Mouse (Mus musculus): ENCODE data around the gene Gm45062. TPM values are rescaled to one million over a fixed set of nuclear protein-coding genes. Genes with fewer than 3 reads are reported as not detected.

Gm45062 gene
- polyA plus RNA-seq, 1 experiment from 2014 or later, result 8.2 TPM

DNA sequence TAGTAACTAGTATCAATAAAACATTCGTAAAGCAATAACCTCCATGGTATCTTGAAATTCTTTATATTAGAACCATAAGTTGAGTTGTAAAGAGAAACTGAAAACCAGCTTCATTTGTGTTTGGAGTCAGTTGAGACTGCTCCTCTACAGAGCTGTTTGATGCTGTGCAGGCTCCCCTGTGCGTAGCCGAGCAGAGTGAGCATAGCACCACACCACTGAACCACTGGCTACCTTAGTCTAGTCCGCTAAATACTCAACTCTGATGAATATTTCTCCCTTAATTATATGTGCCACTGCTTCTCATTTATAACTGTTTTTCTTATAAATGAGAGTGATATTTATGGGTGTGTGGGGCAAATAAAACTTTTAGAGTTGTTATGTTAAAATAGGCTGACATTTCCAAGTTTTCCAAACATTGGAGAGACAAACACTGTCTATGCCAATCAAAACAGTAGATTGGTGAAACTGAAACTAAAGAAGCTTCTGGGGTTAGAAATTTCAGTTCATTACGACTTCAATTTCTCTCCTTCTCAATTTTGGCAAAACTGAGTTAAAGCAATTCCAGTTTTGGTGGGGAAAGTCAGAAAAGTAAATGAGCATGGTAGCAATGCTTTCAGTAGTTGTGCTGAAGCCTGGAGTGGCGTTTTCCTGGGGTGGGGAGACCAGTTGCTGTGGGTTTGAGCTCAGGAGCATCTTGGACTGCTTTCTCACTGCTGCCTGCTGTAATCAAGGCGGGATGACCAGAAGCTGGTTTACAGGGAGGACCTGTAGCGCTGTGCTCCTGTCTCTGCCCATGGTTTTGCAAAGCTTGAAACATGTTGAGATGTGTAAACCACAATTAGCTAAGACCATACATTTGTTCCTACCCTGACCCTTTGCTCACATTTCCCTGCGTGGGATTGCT, 77.5 kb downstream of the Gm45062 start:
- Histone ChIP-seq H3K27ac (replicated peaks; ENCODE audit: low read depth, low read length) (no peak overlapping the region), H3K36me3 (ENCODE audit: control insufficient read depth, insufficient read depth, low read length) (no peaks in the 10 kb centered on the region), H3K4me2 (ENCODE audit: low read depth, low read length) (no peak overlapping the region), H3K9ac (ENCODE audit: low read depth, low read length) (no peak overlapping the region), H3K27me3 (replicated peaks; ENCODE audit: control insufficient read depth, insufficient read depth, low read length) (no peaks in the 10 kb centered on the region), H3K4me1 (ENCODE audit: control insufficient read depth, insufficient read depth, low read length) (no peaks in the 10 kb centered on the region), H3K9me3 (ENCODE audit: control insufficient read depth, low read length) (no peaks in the 10 kb centered on the region), H3K4me3 (ENCODE audit: low read depth, low read length) (no peak overlapping the region)
- no peak for ATAC-seq (ENCODE audit: low read depth)
- WGBS, result 77% methylated on average over 9 of the region's 9 CpGs
- peak; percentile 20 for DNase-seq (ENCODE audit: low spot score)

DNA sequence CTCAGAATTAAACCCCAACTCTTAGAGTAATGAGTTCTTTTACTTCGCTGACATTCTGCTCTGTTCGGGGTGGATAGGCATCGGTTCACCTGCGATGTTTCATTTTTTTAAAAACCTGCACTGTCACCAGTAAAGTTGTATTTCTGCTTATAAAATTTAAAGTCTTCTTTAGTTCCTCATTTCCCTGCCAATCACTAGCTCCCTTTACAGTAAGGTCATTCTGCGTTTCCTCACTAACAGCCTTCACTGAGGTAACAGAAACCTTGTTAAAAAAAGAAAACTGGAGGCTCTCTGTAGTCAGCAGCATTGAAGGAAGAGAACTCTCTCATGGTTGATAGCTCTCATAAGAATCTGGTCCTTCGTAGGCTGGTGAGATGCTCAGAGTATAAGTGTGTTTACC, 80.2 kb downstream of the Gm45062 start:
- no peaks in the 10 kb centered on the region for H3K27me3 ChIP-seq (replicated peaks; ENCODE audit: control insufficient read depth, insufficient read depth, low read length)
- no peak overlapping the region for H3K9ac ChIP-seq (ENCODE audit: low read depth, low read length)
- DNase-seq (ENCODE audit: low spot score), result no peak
- no peak for ATAC-seq (ENCODE audit: low read depth)
- H3K27ac ChIP-seq (replicated peaks; ENCODE audit: low read depth, low read length), result no peak overlapping the region
- H3K9me3 ChIP-seq (ENCODE audit: control insufficient read depth, low read length), result no peaks in the 10 kb centered on the region
- H3K4me2 ChIP-seq (ENCODE audit: low read depth, low read length), result no peak overlapping the region
- H3K4me3 ChIP-seq (ENCODE audit: low read depth, low read length), result no peak overlapping the region
- 87% methylated on average over 6 of the region's 6 CpGs for WGBS
- H3K4me1 ChIP-seq (ENCODE audit: control insufficient read depth, insufficient read depth, low read length), result no peaks in the 10 kb centered on the region
- no peaks in the 10 kb centered on the region for H3K36me3 ChIP-seq (ENCODE audit: control insufficient read depth, insufficient read depth, low read length)

GRCm38 (mm10) chr6:8343271-8343670, 84.0 kb downstream of the Gm45062 start:
- no peak overlapping the region for H3K4me3 ChIP-seq (ENCODE audit: low read depth, low read length)
- ATAC-seq (ENCODE audit: low read depth), result no peak
- H3K9me3 ChIP-seq (ENCODE audit: control insufficient read depth, low read length), result no peaks in the 10 kb centered on the region
- no peak for DNase-seq (ENCODE audit: low spot score)
- H3K36me3 ChIP-seq (ENCODE audit: control insufficient read depth, insufficient read depth, low read length), result no peaks in the 10 kb centered on the region
- H3K4me2 ChIP-seq (ENCODE audit: low read depth, low read length), result no peak overlapping the region
- no peaks in the 10 kb centered on the region; the same call in 1 of the 2 replicates for H3K4me1 ChIP-seq (ENCODE audit: control insufficient read depth, insufficient read depth, low read length)
- no peaks in the 10 kb centered on the region for H3K27me3 ChIP-seq (replicated peaks; ENCODE audit: control insufficient read depth, insufficient read depth, low read length)
- no peak overlapping the region for H3K27ac ChIP-seq (replicated peaks; ENCODE audit: low read depth, low read length)
- 93% methylated on average over 4 of the region's 4 CpGs for WGBS
- H3K9ac ChIP-seq (ENCODE audit: low read depth, low read length), result no peak overlapping the region

GRCm38 (mm10) chr6:8345219-8345856, 86.1 kb downstream of the Gm45062 start:
- ATAC-seq (ENCODE audit: low read depth) (peak; percentile 72; the same call in 1 of the 2 replicates), DNase-seq (ENCODE audit: low spot score) (peak; percentile 80)
- Histone ChIP-seq H3K9me3 (ENCODE audit: control insufficient read depth, low read length) (no peaks in the 10 kb centered on the region), H3K27me3 (replicated peaks; ENCODE audit: control insufficient read depth, insufficient read depth, low read length) (no peaks in the 10 kb centered on the region), H3K4me2 (ENCODE audit: low read depth, low read length) (no peak overlapping the region), H3K36me3 (ENCODE audit: control insufficient read depth, insufficient read depth, low read length) (no peaks in the 10 kb centered on the region), H3K4me1 (ENCODE audit: control insufficient read depth, insufficient read depth, low read length) (peaks cover 6% of the 10 kb centered on the region), H3K9ac (ENCODE audit: low read depth, low read length) (no peak overlapping the region), H3K4me3 (ENCODE audit: low read depth, low read length) (no peak overlapping the region), H3K27ac (replicated peaks; ENCODE audit: low read depth, low read length) (no peak overlapping the region)
- WGBS, result 63% methylated on average over 5 of the region's 5 CpGs

DNA sequence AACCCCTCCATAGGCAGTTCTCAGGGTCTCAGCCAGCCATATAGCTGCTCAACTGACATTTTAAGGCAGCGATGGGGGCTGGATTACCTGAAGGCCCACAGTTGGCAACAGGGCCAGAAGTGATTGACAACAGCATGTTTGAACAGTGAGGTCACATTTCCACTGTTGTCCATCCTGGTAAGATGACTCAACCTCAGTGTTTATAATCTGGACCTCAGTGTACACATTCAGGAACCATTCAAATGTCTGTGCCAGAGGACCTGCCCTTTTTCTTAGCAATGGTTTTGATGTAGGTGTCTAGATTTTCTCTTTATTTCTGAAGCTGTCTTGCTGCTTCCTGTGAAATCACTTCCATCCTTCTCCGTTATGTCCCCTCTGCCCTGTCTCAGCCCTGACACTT, 87.9 kb downstream of the Gm45062 start:
- ATAC-seq (ENCODE audit: low read depth) (no peak), DNase-seq (ENCODE audit: low spot score) (no peak)
- Histone ChIP-seq H3K27ac (replicated peaks; ENCODE audit: low read depth, low read length) (no peak overlapping the region), H3K4me1 (ENCODE audit: control insufficient read depth, insufficient read depth, low read length) (peaks cover 6% of the 10 kb centered on the region), H3K9me3 (ENCODE audit: control insufficient read depth, low read length) (no peaks in the 10 kb centered on the region), H3K4me3 (ENCODE audit: low read depth, low read length) (no peak overlapping the region), H3K9ac (ENCODE audit: low read depth, low read length) (no peak overlapping the region), H3K4me2 (ENCODE audit: low read depth, low read length) (no peak overlapping the region), H3K27me3 (replicated peaks; ENCODE audit: control insufficient read depth, insufficient read depth, low read length) (no peaks in the 10 kb centered on the region), H3K36me3 (ENCODE audit: control insufficient read depth, insufficient read depth, low read length) (no peaks in the 10 kb centered on the region)
- WGBS, result 80% methylated on average over 2 of the region's 2 CpGs

DNA sequence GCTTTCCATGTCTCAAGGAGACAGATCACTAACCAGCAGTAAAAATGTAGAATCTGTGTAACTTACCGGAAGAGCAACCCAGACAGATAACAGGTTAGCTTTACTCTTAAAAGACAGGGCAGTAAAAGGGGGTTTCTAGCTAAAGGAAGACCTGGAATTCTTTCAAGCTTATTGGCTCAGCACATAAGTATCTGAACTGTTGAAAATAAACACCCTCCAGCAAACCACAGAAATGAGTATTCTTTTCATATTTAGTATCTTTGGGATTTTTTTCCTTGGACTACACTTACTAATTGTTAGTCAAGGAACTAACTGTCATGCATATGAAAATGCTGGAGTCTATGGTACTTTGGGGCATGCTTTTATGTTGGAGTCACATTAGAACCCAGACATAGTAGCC, 89.1 kb downstream of the Gm45062 start:
- Histone ChIP-seq H3K4me3 (ENCODE audit: low read depth, low read length) (no peak overlapping the region), H3K27ac (replicated peaks; ENCODE audit: low read depth, low read length) (no peak overlapping the region; the same call in 1 of the 2 replicates), H3K36me3 (ENCODE audit: control insufficient read depth, insufficient read depth, low read length) (no peaks in the 10 kb centered on the region), H3K4me1 (ENCODE audit: control insufficient read depth, insufficient read depth, low read length) (peaks cover 8% of the 10 kb centered on the region), H3K9me3 (ENCODE audit: control insufficient read depth, low read length) (no peaks in the 10 kb centered on the region), H3K27me3 (replicated peaks; ENCODE audit: control insufficient read depth, insufficient read depth, low read length) (no peaks in the 10 kb centered on the region), H3K4me2 (ENCODE audit: low read depth, low read length) (no peak overlapping the region), H3K9ac (ENCODE audit: low read depth, low read length) (no peak overlapping the region)
- ATAC-seq (ENCODE audit: low read depth) (no peak), DNase-seq (ENCODE audit: low spot score) (no peak)
- WGBS, result 90% methylated on average over 1 of the region's 1 CpGs

DNA sequence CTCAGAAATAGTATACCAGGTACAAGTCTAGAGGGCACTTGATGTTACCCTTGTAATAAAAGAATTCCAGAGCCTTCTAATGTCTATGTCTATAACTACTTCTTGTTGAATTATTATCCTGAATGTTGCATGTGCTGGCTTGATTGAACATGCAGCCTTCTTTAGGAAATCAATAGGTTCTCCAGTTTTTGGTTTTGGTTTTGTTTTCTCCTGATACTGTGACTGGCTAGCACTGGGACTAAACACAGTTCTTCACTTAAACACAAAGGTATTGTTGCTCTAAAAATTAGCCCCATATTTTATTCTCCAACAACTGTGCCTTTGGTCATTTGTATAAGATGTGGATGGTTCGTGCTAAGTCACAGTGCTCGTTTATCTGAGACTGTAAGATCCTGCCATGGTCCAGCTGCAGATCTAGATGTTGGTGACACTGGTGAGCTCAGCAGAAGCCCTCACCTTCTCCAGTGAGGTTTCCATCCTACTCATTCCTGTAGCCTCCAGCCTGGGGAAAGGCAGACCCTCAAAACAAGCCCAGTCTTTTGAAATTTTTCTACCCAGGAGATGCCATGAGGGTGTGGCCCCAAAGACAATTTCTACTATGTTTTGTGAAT, 89.9 kb downstream of the Gm45062 start:
- Histone ChIP-seq H3K4me1 (ENCODE audit: control insufficient read depth, insufficient read depth, low read length) (peaks cover 14% of the 10 kb centered on the region), H3K4me2 (ENCODE audit: low read depth, low read length) (no peak overlapping the region), H3K27me3 (replicated peaks; ENCODE audit: control insufficient read depth, insufficient read depth, low read length) (no peaks in the 10 kb centered on the region), H3K4me3 (ENCODE audit: low read depth, low read length) (no peak overlapping the region), H3K9ac (ENCODE audit: low read depth, low read length) (no peak overlapping the region), H3K9me3 (ENCODE audit: control insufficient read depth, low read length) (no peaks in the 10 kb centered on the region), H3K36me3 (ENCODE audit: control insufficient read depth, insufficient read depth, low read length) (no peaks in the 10 kb centered on the region), H3K27ac (replicated peaks; ENCODE audit: low read depth, low read length) (no peak overlapping the region)
- ATAC-seq (ENCODE audit: low read depth), result no peak
- 81% methylated on average over 2 of the region's 2 CpGs for WGBS
- DNase-seq (ENCODE audit: low spot score), result no peak

- ATAC-seq (ENCODE audit: low read depth) (no peak), DNase-seq (ENCODE audit: low spot score) (no peak)
- Histone ChIP-seq H3K4me1 (ENCODE audit: control insufficient read depth, insufficient read depth, low read length) (peaks cover 14% of the 10 kb centered on the region), H3K27me3 (replicated peaks; ENCODE audit: control insufficient read depth, insufficient read depth, low read length) (no peaks in the 10 kb centered on the region), H3K4me3 (ENCODE audit: low read depth, low read length) (no peak overlapping the region), H3K9ac (ENCODE audit: low read depth, low read length) (no peak overlapping the region), H3K9me3 (ENCODE audit: control insufficient read depth, low read length) (no peaks in the 10 kb centered on the region), H3K4me2 (ENCODE audit: low read depth, low read length) (no peak overlapping the region), H3K36me3 (ENCODE audit: control insufficient read depth, insufficient read depth, low read length) (no peaks in the 10 kb centered on the region), H3K27ac (replicated peaks; ENCODE audit: low read depth, low read length) (no peak overlapping the region)
- 77% methylated on average over 2 of the region's 2 CpGs for WGBS
These were observed 92.3 kb downstream of the Gm45062 start for GRCm38 (mm10) chr6:8351507-8351906.
